Mouse (Mus musculus) embryo, embryonic 11.5 days (tissue): ENCODE data around the gene Cntrl.
A peak's percentile ranks its signal among the peaks of the same experiment; 100 is the strongest.

Experiments used
- DNase-seq: peaks from one replicate; pipeline ENCODE4 v3.0.0-alpha.2; 2012; ENCODE audit warnings: low read depth, low spot score

Gene Cntrl

DNA sequence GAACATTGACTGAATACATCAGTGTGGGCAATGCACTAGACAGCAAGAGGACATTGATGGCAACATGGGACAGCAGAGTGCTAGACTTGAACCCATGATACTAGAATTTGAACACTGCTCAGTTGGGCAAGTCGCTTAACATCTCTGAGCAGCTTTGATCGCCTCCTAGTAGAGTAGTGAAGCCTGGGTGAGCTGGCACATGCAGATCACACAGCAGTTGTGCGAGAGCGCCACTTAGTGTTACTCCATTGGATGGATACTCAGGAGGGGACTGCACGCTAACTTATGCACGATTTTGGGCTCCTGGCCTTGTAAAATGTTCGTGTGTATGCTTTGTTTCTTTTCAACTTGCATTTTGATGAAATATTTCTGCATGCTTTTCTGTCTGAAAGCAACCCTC, 15.4 kb downstream of the Cntrl start:
- no peak for DNase-seq

DNA sequence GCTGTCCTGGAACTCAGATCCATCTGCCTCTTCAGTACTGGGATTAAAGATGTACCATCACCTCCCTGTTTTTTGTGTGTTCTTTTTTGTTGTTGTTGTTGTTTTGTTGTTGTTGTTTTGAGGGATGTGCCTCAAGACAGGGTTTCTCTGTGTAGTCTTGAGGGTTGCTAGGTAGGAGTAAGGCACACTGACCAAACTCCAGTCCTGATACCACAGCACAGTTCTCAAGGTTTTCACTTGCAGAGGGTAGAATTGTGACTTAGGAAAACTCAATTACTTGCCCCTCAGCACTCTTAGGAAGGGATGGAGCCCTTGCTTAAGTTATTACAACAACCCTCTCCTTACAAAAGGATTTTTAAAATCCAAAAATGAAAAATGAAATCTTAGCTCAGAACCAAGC, 22.2 kb downstream of the Cntrl start:
- DNase-seq = no peak

DNA sequence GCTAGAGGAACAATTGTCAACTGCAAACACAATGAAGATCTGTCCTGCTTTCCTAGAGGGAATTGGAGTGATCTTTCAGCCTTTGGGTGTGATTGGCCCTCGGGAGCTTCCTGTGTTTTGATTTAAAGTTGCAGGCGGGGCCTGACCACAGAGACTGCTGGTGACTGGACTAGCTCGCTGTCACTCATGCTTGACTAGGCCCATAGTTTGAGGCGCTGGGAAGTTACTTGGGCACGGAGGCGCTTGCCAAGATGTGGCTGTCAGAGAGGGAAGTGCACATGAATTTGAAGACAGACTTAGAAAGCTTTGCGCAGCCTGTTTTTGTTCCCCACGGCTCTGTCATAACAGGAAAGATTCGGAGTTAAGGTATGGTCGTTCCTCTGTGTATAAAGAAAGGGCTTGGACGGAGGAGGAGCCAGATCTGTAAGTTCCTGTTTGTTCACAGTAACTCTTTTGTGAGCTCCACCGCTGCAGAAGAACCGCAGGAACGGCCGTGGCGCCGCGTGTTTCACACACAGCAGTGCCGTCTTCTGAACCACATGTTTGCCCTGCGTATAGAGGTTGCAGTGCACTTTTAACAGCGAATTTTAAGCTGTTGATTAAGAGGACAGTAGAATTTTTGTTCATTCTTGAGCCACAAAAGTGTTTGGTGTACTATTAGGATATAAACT, 22.8 kb downstream of the Cntrl start:
- DNase-seq = peak; percentile 87

DNA sequence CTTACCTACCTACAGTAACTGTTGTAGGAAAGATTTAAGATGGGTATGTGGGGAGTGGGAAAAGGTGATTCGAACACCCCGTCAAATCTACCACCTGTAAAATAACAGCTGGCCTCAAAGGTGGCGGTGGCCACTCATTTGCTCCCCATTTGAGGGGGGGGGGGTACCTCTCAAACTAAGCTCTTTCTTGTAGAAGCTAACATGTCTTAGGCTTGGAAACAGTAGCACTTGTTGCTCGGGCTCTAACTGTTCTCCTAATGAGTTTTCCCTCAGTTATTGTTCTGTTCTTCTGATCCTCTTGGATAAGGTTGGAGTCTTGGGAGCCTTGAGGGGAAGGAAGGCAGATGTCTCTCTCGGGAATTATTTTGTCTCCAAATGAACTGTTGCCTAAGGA, 23.4 kb downstream of the Cntrl start:
- no peak for DNase-seq

DNA sequence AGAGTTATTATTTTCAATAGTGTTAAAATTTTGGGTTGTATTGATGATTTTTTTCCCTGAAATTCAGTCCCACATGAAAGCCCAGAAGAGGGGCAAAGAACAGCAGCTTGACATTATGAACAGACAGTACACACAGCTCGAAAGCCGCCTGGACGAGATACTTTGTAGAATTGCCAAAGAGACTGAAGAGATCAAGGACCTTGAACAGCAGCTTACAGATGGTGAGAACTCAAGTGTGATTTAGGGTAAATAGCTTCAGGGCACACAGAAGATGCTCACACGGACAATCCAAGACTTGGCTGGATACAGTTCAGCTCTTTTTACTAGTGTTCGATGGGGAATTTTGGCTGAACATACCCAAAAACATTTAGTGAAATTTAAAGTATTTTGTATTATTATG, 24.6 kb downstream of the Cntrl start:
- DNase-seq = no peak

DNA sequence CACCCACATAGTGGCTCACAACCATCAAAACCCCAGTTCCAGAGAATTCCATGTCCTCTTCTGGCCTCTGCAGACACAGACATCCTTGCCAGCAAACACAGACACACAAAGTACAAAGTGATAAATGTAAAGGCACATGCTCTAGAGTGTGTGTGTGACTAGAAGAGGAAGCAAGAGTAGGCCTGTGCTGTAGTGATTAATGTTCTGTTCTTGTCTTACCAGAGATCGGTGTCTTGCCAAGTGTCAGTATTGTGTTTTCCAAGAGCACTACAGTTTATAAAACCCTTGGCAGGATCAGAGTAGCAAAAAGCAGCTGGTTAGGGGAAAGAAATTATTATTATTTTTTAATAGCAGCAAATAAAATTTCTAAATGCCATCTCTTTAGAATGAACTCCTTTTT, 29.3 kb downstream of the Cntrl start:
- DNase-seq = no peak

DNA sequence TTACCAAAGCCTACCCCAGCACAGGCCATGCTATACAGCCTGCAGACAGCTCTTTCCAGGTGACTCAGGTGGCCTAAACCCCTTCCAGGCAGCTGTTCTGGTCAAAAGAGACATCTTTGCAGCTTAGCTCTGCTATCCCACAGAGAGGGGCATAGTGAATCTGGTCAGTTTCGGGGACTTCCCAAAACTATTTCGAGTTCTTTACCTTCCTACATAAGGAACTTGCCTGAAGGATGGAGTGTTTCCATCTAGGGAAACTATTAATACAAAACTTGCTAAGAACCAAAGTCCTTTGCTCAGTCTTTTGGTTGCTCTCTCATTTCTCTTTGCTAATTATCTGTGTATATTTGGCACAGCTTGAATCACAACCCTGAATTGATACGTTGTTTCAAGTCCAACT, 32.4 kb downstream of the Cntrl start:
- no peak for DNase-seq

DNA sequence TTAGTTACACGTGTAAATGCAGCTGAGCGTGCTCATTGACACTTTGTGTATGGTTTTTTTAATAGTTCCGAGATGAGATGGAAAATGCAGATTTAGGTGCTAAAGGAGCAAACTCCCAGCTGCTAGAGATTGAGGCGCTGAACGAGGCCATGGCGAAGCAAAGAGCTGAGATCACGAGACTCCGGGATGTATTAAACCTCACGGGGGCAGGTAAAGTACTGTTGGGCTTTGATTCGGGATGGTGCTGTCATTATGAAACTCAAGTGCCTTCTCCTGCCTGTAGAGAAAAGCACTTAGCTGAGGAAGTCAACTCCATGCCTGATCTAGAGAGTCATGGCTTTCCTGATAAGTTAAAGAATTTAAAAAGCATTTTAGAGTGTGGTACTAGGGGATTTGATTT, 39.5 kb downstream of the Cntrl start:
- DNase-seq = no peak

DNA sequence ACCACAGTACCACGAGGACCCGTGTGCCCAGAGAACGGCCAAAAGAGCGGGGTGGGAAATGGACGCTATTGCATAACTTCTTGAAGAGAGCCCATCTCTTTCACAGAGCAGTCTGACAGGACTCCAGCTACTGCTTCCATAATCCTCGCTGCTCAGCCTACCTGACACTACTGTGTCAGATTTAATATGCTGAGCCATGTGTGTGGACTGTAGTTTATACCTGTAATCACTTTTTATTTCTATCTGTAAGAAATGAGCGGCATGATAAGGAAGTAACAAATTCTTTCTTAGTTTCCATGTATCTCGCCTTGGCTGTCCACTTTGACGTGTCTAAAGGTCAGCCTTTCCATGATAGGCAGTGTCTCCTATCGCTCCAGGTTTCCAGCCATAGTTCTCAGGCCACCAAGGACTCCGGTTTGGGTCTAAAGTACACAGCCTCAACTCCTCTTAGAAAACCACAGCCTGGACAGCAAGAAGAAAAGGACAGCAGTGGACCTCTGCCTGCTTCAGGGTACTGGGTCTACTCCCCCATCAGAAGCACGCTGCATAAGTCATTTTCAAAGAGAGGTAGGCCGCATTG, 42.1 kb downstream of the Cntrl start:
- DNase-seq = no peak

DNA sequence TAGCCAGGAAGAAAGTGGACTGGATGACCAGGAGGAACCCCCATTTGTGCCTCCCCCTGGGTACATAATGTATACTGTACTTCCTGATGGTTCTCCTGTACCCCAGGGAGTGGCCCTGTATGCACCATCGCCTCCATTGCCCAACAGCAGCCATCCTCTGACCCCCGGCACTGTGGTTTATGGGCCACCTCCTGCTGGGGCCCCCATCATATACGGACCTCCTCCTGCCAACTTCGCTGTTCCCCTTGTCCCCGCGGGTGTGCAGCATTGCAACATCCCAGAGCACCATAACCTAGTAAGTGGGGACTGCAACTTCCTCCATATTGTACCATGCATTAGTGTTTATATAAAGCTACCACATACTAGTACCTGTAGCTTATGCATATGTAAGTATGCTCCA, 43.9 kb downstream of the Cntrl start:
- no peak for DNase-seq

DNA sequence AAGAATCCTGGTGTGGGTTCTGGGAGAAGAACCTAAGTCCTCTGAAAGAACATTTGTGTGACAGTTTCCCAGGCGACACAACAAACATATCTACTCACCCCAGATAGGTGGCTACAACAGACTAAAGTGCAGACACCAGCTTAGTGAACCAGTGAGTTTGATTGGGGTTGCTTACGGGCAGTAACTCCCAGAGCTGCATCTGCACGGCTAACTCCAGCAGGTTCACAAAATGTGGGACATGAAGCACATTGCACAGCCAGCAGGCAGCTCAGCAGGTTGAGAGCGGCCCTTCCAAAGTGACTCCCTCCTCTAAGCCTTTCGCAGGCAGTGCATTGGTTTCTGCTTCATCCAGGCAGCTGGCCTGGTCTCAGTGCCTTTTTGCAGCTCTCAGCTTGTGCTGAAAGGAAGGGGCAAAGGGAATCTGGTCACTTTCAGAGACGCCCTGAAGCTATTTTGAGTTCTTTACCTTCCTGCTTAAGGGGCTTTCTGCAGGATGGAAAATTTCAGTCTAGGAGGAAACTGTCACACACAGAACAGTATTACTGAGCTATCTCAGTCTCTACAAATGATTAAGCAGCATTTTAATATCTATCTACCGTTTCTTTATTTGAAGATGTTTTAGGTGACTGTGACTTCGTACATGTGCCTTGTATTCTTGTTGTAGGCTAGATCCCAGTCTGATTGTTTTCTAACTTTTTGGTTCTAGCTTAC, 44.7 kb downstream of the Cntrl start:
- no peak for DNase-seq

DNA sequence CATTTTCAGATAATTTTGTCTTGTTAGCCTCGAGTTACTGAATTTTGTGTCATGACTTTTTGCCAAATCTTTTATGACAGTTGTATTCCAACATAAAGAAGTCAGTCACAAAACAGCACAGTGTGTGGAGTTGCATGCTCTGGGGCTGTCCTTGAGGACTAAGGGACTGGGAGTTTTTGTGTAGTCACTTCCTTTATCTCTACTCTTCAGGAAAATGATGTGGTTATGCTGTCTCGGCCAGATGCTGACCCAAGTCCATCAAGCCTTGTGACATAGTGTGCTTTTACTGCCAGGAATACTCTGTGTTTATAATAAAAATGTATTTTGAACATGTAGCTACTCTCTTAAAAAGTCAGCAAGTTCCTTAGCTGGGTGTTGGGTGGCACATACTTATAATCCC, 47.7 kb downstream of the Cntrl start:
- no peak for DNase-seq

DNA sequence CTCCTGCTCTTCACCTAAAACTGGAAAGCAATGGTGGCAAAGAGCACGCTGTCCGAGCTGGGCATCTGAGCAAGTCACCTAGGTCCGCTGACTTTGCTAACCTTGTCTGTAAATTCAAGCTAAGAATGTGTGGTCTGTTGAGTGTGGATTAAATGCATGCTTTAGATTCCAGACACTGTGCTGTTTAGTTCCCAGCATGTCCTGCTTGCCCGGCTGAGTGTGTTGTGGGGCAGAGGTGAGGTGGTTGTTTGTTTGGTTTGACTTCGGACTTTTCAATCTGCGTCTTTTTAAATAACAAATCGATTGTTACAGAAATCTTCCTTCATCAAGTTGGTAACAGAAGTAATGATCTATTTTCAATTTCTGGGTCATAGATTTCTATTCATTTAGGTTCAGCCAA, 48.5 kb downstream of the Cntrl start:
- DNase-seq = no peak

DNA sequence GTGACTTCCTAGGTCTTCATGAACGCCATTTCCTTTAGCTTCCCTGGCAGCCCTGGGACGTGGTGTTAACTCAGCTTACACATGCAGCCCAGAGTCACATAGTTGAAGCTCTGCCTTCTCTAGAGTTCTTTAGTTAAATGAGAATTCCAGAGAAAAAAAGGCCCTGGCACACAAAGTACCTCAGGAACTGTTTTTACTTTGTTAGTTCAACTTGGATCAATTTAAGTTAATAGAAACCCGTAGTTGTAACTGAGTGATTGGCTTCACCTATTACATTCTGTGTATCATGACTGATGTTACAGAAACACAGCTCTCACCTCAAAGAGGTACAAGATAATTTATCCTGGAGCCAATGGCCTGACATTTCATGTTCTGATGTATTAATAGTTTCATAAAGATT, 49.1 kb downstream of the Cntrl start:
- DNase-seq = no peak

DNA sequence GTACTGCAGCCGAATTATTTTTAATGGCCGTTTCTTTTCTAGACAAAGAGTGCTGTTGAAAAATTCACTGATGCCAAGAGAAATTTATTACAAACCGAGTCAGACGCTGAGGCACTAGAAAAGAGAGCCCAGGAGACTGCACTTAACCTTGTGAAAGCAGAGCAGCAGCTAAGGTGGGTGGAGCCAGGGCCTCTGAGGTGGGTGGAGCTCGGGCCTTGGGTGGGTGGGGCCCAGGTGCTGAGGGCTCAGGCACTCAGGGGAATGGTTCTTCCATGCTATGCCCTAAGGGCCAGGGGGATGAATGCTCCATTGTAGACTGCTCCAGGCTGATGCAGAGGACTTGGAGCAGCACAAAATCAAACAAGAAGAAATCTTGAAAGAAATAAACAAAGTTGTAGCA, 50.9 kb downstream of the Cntrl start:
- DNase-seq = peak; percentile 5

DNA sequence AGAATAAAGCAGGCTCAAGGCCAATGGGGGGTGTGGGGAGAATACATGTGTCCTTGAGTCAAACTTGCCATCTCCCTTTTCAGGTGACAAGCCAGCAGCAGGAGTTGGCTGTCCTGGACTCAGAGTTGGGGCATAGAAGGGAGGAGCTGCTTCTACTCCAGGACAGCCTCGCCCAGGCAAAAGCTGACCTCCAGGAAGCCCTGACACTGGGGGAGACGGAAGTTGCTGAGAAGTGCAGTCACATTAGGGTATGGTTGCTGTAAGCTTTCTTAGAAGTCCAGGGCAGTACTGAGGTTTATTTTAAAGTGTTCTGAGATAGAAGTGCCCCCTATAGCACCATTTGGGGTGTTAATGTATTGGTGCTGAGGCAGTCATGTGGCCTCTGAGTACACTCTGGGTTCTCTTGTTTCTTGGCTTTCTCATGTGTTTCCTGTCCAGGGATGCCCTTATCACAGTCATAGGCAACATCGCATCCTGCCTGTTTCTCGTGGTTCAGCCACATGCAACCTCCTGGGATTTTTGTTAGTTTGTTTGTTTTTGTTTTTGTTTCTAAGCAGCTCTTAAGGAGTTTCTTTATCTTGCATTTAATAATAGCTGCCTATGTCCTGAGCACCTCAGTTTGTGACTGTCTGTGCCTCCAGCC, 52.7 kb downstream of the Cntrl start:
- DNase-seq = no peak

DNA sequence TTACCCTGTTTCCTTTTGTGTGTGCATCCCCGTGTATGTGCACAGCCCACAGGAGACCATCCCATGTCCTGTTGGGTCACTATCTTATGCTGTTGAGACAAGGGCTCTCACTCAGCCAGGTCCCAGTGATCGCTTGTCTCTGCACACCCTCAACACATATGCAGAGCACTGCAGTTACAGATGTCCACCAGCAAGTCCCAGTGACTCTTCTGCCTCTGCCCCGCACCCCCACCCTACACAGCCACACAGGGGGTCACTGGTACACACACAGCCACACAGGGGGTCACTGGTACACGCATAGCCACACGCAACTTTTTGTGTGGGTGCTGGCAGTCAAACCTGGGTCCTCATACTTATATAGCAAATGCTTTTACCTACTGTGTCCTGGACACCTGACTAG, 54.1 kb downstream of the Cntrl start:
- no peak for DNase-seq

DNA sequence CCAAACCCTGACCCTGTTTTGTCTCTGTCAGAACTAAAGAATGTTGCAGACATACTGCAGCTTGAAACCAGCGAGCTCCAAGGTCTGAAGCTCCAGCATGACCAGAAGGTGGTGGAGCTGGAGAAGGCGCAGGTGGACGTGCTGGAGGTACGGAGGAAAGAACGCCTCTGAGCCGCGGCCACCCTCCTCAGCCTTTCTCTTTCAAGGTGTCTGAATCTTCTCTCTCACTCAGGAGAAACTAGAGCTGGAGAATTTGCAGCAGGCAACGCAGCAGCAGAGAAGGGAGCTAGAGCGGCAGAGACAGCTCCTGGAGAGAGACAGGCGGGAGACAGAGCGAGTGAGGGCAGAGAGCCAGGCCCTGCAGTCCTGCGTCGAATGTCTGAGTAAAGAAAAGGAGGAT, 56.1 kb downstream of the Cntrl start:
- DNase-seq = no peak

DNA sequence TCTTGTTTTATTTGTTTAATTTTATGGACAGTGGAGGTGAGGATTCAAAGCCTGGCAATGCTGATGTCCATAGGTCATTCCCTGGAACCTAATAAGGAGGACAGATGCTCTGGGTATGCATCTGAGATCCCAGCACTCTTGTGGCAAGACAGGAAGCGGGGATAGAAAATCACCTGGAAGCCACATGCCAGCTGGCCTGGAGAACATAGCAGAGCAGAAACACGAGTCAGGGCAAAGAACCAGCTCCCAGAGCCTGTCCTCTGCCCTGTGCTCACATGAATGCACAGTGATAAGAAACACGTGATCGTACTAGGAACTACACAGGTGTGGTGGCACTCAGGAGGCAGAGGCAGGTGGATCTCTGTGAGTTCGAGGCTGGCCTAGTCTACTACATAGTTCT, 57.5 kb downstream of the Cntrl start:
- no peak for DNase-seq

DNA sequence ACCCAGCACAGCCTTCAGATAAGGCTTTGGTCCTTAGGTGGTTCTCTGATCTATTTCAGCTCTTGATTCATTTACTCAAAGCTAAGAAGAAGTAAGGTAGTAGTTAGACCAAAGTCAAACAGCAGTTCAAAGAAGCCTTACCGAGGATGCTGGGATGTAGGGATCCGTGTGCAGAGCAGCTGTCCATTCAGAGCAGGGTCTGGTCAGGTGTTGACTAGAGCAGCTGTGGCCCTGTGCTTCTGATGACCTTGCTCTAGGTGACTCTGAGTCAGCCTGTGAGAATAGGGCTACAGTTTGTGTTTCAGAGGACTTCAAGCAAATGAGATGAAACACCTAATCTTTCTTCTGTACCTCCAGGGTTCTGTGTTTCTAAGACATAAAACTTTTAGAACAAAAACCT, 60.2 kb downstream of the Cntrl start:
- no peak for DNase-seq

DNA sequence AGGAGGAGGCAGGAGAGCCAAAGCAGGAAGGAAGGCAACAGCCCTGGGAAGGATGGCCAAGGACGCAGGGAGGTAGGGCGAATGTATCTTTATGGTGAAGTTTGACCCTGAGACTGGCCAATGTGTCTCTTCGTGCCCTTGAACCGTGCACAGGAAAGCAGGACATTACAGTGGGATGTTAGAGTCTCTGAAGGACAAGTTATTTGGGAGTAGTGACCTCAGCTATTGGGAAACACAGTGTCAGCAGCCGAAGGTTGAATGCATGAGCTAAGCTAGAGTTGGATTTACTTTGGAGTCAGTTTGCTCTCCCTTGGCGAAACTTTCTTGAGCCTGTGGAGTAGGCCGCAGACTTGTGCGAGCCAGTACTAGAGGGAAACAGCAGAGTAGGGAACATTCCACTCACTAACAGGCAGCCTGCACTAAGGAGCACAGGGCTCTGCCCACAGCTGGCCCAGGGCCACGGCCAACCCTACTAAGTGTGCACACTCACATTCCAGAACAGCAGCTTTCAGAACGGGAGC, 62.1 kb downstream of the Cntrl start:
- DNase-seq = no peak

DNA sequence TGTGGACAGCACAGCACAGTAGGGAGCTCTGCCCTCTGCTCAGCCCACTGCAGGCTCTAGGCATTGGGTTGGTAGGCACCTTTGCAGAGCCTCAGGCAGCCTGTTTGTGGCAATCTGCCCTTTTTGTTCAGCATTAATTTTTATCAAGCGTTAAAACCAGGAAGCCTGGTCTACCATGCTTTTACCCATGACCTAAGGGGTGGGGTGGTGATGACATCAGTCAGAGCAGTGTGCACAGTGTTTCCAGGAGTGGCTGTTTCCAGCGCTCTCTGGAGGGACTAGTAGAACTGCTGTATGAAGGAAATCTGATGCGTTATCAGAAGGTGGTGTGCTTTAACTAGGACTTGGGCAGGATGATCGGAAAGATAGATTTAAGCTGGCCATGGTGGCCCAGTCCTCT, 63.0 kb downstream of the Cntrl start:
- no peak for DNase-seq

DNA sequence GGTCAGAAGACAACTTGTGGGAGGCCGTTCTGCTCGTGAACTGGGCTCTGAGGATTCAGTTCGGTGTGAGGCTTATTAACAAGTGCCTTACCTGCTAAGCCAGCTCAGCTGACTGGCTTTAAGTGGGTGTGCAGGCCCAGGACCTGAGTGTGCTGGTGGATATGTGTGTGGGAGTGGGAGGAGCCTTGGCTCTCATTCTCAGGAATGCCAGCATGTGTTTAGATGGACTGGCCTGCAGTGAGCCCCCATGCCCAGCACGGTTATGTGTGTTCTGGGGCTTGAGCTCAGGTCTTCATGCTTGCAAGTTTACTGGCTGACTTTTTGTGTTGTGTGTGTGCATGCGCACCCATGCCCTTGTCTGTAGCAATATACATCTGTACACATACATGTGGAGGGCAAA, 64.4 kb downstream of the Cntrl start:
- DNase-seq = no peak
